Mouse (Mus musculus) stomach, postnatal 0 days (tissue): ENCODE measurements around the gene Dnmt3a.

Experiments
- CTCF ChIP-seq: IDR thresholded peaks from 2 replicates; pipeline ENCODE4 v1.5.1; 2016; ENCODE audit warnings: antibody characterized with exemption, low read depth, mild to moderate bottlenecking, moderate library complexity
- EP300 ChIP-seq: optimal IDR thresholded peaks from 2 replicates; pipeline ENCODE3; 2016; ENCODE audit warnings: antibody characterized with exemption

GRCm38 (mm10) chr12:3955371-3955770 lies 149.6 kb downstream of the Dnmt3a start:
- TF ChIP-seq CTCF (no peak), EP300 (no peak)
